Mouse (Mus musculus): Measurements from ENCODE around the gene Glt28d2.

Gene Glt28d2

DNA sequence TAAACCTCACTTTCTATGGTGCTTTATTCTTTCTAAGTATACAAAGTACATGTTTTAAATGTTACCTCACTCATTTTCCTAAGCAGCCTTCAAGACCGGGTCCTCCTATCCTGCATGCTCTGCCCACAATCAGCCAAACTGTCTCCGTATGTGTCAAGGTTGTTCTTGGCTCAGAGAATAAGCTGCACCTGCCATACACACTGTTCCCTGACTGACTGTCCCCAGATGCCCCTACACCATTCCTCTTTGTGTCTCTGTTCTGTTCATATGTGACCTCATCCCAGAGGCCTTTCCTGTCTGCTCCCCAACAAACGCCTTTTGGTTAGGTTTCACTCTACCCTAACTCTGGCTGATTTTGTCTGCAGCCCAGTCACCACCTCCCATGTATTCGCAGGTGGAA is 60.0 kb downstream of the Glt28d2 start:
- DNase-seq (ENCODE audit: low spot score), result no peak

DNA sequence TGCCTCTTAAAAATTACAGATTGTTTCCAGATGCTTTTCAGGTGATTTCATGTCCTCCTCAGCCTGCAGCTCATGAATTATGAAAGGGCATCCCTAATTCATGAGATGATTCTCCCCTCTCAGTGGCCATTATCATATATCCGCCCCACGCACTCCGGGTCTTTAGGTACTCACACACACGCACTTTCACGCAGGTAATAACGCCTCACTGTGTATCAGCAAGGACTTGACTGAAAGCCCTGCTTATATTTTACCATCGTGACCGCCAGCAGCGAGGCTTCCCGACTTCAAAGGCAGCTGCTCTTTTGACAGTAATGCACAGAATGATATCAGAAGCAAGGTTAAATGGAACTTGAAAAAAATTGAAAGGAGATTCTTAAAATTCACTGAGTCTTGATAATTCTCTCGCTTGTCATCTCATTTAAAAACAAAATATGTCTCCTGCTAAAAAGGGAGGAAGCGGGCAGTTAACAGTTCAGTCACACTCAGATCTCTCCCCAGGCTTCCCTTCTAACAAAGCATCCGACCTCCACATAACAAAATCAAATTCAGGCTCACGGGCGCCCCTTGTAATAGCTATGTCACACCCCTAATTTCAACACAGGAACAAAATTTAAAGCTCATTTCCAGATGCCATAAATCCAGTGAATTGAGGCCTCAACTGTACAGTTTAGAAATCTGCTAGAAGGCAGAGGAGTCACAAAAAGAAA is 66.3 kb downstream of the Glt28d2 start:
- DNase-seq (ENCODE audit: low spot score), result no peak

Data from urinary bladder, postnatal 25 days (tissue).